Comparison of ENCODE assay signal across 8 mouse cellular contexts in genomic region chr8:113636280-113636628, GRCm38 (mm10). TPM values are rescaled to one million over a fixed set of nuclear protein-coding genes. Genes with fewer than 3 reads are reported as not detected.
DNase-seq lines count a peak whose midpoint lies in the region; ATAC-seq and TF ChIP-seq lines count a peak whose summit lies in the region.

No protein-coding gene starts in this region.

- H3K27me3 ChIP-seq in cerebellum, adult 2 months (ENCODE audit: control insufficient read depth, insufficient read depth, low read length) = no peaks in the 10 kb centered on the region
- no peaks in the 10 kb centered on the region for H3K27me3 ChIP-seq in forebrain, embryonic 14.5 days (replicated peaks; ENCODE audit: control insufficient read depth, insufficient read depth, low read length)
- H3K27me3 ChIP-seq in lung, postnatal 0 days (replicated peaks; ENCODE audit: insufficient read depth, low read length) = no peaks in the 10 kb centered on the region

- H3K4me1 ChIP-seq in cerebellum, adult 2 months (ENCODE audit: control insufficient read depth, insufficient read depth, low read length) = peaks cover 3% of the 10 kb centered on the region
- peaks cover 13% of the 10 kb centered on the region for H3K4me1 ChIP-seq in forebrain, embryonic 14.5 days (ENCODE audit: control insufficient read depth, insufficient read depth, low read length)
- no peaks in the 10 kb centered on the region; the same call in 1 of the 2 replicates for H3K4me1 ChIP-seq in lung, postnatal 0 days (ENCODE audit: insufficient read depth, low read depth, low read length)

- ATAC-seq in forebrain, embryonic 14.5 days = no peak
- ATAC-seq in lung, postnatal 0 days = no peak

- DNase-seq in cerebellum, adult 2 months = no peak
- DNase-seq in cerebellum, postnatal 4 days (ENCODE audit: low spot score in 2 of 2) = no peak
- peak; percentile 44 for DNase-seq in 416B (ENCODE audit: low read depth)
- no peak for DNase-seq in forebrain, embryonic 14.5 days (ENCODE audit: low spot score)
- DNase-seq in lung, postnatal 0 days (ENCODE audit: low spot score) = peak; percentile 37
- DNase-seq in retina, postnatal 1 day = no peak
- no peak for DNase-seq in ovary, postnatal 36 days (ENCODE audit: low spot score)
- DNase-seq in spleen, postnatal 10 days (ENCODE audit: low spot score in 2 of 2) = no peak

- H3K36me3 ChIP-seq in forebrain, embryonic 14.5 days (ENCODE audit: control insufficient read depth, insufficient read depth, low read length) = peaks cover 31% of the 10 kb centered on the region
- H3K36me3 ChIP-seq in lung, postnatal 0 days (ENCODE audit: insufficient read depth, low read length) = peaks cover 9% of the 10 kb centered on the region; the same call in 1 of the 2 replicates

- peak overlapping the region; percentile 56 for H3K9ac ChIP-seq in forebrain, embryonic 14.5 days (ENCODE audit: low read length)
- peak overlapping the region; percentile 59 for H3K9ac ChIP-seq in lung, postnatal 0 days (replicated peaks; ENCODE audit: low read depth)

- peak overlapping the region; percentile 99 for H3K4me2 ChIP-seq in forebrain, embryonic 14.5 days (ENCODE audit: low read length)
- H3K4me2 ChIP-seq in lung, postnatal 0 days (replicated peaks; ENCODE audit: low read depth, low read length) = peak overlapping the region; percentile 95

- H3K9me3 ChIP-seq in forebrain, embryonic 14.5 days (replicated peaks; ENCODE audit: control insufficient read depth, low read length) = no peaks in the 10 kb centered on the region
- no peaks in the 10 kb centered on the region for H3K9me3 ChIP-seq in lung, postnatal 0 days (ENCODE audit: low read length)

- TF ChIP-seq POLR2A in cerebellum, adult 2 months (IDR thresholded peaks at IDR 0.05; ENCODE audit: borderline replicate concordance, insufficient read depth, low read length) = no peak

- WGBS in cerebellum, adult 2 months = 27% methylated on average over 5 of the region's 5 CpGs
- 36% methylated on average over 5 of the region's 5 CpGs for WGBS in forebrain, embryonic 14.5 days
- WGBS in lung, postnatal 0 days = 32% methylated on average over 5 of the region's 5 CpGs

- 0 out of 2 replicates have a peak, but pooled peaks have one; percentile 19 for TF ChIP-seq CTCF in cerebellum, adult 2 months (IDR thresholded peaks at IDR 0.05; ENCODE audit: borderline replicate concordance, insufficient read depth, low read depth, low read length)
- peak; percentile 25; the same call in 1 of the 2 replicates for TF ChIP-seq CTCF in lung, postnatal 0 days (IDR thresholded peaks at IDR 0.05)

- no peak for TF ChIP-seq EP300 in lung, postnatal 0 days (IDR thresholded peaks at IDR 0.05)

- no peak overlapping the region for H3K27ac ChIP-seq in cerebellum, adult 2 months (ENCODE audit: insufficient read depth, low read length)
- H3K27ac ChIP-seq in forebrain, embryonic 14.5 days (ENCODE audit: low read depth, low read length) = no peak overlapping the region
- peak overlapping the region; percentile 98 for H3K27ac ChIP-seq in lung, postnatal 0 days (ENCODE audit: low read length)

- peak overlapping the region; percentile 88 for H3K4me3 ChIP-seq in cerebellum, adult 2 months (replicated peaks; ENCODE audit: insufficient read depth, low read depth, low read length)
- peak overlapping the region; percentile 65 for H3K4me3 ChIP-seq in forebrain, embryonic 14.5 days (ENCODE audit: low read depth, low read length)
- H3K4me3 ChIP-seq in lung, postnatal 0 days (ENCODE audit: low read depth, low read length) = peak overlapping the region; percentile 71

RNA-seq across cellular contexts. Expression of gene Mon1b, which starts 0.9 kb away (rescaled TPM):
- 11.2 and 12.4 TPM in 2 replicates for polyA plus RNA-seq in cerebellum, adult 2 months (2012; rRNA removed)
- 11.4 and 13.0 TPM in 2 replicates for polyA plus RNA-seq in forebrain, embryonic 14.5 days (2014; fragmentation: Nextera tagmentation; extraction: Ambion mirVana)
- 4.1 and 4.7 TPM in 2 replicates for polyA plus RNA-seq in lung, postnatal 0 days (2015; fragmentation: Nextera tagmentation; extraction: Ambion mirVana)

RNA-seq across cellular contexts. Expression of gene Syce1l, which starts 6.8 kb away (rescaled TPM):
- 0.18 and 0.49 TPM in 2 replicates for polyA plus RNA-seq in cerebellum, adult 2 months (2012; rRNA removed)
- not detected in 2 replicates for polyA plus RNA-seq in forebrain, embryonic 14.5 days (2014; fragmentation: Nextera tagmentation; extraction: Ambion mirVana)
- polyA plus RNA-seq in lung, postnatal 0 days (2015; fragmentation: Nextera tagmentation; extraction: Ambion mirVana) = 0.13 TPM in 1 of 2 replicates, not detected in the other

Comparison
In these comparisons a context has a peak if more than half of its experiments do, and no peak if none do; other contexts are left out.
1. DNase-seq: peak in 416B (single experiment) and lung, postnatal 0 days (single experiment); none in cerebellum, adult 2 months (0 of 2), cerebellum, postnatal 4 days (0 of 2), forebrain, embryonic 14.5 days (single experiment), retina, postnatal 1 day (single experiment), ovary, postnatal 36 days (single experiment) and spleen, postnatal 10 days (0 of 2).
2. Peak in every context shown above with its lines, with median percentiles within 50 percentile points of each other: H3K4me3 ChIP-seq.